Mouse (Mus musculus) spleen, adult 2 months (tissue): Measurements from ENCODE around the gene Slc25a38.

Experiments used
- CTCF ChIP-seq: fragments of 200-500 bp; IDR thresholded peaks from 2 replicates; pipeline ENCODE4 v1.5.1; 2011; ENCODE audit warnings: mild to moderate bottlenecking, inconsistent platforms; ENCODE audit not compliant: insufficient read depth, insufficient read length, insufficient replicate concordance; ENCODE audit errors: extremely low read depth
- POLR2A ChIP-seq: fragments of 200-500 bp; IDR thresholded peaks from 2 replicates; pipeline ENCODE4 v1.6.1; 2011; ENCODE audit warnings: low read depth, low read length, inconsistent platforms

DNA sequence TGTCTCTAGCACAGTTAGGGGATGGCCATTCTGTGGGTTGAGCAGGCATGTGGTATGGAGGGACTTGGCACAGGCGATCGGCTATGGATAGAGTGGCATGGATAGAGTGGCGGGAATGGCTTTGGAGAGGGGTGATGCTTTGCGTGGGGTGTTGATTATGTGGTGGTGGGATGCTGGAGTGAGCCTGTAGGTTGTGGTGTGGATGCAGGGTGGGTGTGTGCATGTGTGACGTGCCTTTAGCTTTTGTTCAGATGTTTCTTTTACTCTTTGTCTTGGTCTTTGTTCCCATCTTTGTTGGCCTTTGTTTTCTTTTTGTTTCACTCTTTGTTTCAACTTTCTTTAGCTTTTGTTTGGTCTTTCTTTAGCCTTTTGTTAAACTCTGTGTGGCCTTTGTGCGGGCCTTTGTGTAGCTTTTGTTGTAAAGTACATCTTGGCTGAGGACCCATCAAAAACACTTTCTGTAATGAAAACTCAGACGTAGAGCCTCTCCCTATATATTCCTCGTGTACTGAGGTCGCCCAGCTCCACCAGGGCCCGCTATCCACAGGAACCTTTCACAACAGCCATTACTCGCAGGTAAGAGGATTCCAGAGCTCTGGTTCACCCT is 39.2 kb downstream of the Slc25a38 start, which contains the start of gene Mobp:
- TF ChIP-seq CTCF = no peak
- no peak for TF ChIP-seq POLR2A
